Mouse (Mus musculus) frontal cortex, adult 2 months (tissue): ENCODE measurements at regions not wholly inside any gene's neighbourhood (a gene's known extent, or its start where the extent isn't known, plus 50 kb on each side); places are given as distances from the start of the nearest gene placed in this dataset.

ENCODE experiments used
- DNase-seq, 2 experiments: peaks; one replicate each; pipeline ENCODE4 v3.0.0; 2022; ENCODE audit warnings: low spot score in 1 of 2; ENCODE audit errors: extremely low spot score in 1 of 2

GRCm38 (mm10) chr8:26437571-26437970 is 318.2 kb downstream of the Gm45692 start:
- DNase-seq: no peak

GRCm38 (mm10) chr8:26438246-26438862 is 319.0 kb downstream of the Gm45692 start:
- DNase-seq: no peak

DNA sequence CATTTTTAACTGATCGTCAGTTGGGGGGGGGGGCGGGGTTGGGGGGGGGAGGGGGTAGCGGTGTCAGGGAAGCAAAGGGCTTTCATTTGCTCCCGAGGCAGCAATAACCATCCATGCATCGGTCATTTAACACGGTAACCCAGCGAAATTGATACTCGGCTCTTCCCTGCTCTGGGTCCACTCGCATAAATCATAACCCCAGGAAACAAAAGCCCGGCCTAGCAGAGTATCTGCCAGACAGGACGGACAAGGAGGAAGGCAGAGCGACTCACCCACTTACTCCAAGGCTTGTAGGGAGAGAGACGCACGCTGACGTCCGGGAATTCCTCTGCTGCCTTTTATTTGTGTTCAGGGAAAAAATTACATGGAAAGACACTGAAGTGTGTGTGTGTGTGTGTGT is 319.5 kb downstream of the Gm45692 start:
- DNase-seq: no peak

DNA sequence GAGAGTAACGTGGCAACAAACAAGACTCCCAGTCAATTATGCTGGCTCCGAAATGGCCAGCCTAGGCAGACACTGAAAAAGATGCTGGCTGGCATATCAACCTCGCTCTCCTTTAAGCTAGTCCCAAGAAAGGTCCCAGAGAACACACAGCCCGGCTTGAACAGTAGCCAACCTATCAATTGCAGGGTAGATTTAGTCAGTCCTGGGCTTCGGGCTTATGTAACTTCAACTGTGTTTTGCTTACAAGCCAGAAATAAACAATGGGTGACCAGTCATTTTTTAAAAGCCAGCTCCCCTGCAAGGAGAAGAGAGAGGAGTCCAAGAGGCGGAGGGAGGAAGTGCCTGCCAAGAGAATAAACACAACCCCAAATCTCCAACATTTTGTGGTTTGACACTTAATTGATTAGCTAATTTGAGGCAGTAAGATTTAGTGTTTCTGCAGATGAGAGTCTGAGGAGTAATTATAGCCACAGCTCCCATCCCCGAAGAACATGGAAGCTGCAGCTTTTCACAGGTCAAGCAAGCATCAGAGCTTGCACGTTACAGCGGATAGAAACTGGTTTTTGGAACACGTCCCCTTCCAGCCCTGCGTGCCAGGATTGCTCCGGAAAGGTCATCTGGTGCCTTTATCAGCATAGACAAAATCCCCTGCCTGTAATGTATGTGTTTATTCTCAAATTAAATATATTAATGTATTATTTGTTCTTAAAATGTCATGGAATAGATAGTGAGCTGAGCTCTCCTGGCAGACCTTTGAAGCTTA is 322.1 kb downstream of the Gm45692 start:
- peak in 1 of 2 experiments; percentile 15 for DNase-seq

DNA sequence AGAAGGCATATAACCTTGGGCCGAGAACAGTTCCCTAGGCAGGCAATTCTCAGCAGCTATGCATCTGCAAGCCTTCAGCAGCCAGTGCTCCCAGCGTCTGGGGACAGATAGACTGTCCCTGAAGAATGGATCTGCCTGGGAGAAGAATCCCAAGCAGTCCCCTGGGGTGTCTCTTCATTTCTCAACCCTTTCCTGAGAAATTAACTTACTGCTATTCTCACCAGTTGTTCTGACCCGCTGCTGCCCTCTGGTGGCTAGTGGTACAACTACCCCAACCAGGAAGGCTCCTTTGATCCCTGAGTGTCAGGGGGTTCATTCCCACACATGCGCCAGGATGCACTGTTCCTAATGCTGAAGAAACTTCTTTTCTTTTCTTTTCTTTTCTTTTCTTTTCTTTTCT is 323.7 kb downstream of the Gm45692 start:
- DNase-seq: peak; percentile 46 to 88

DNA sequence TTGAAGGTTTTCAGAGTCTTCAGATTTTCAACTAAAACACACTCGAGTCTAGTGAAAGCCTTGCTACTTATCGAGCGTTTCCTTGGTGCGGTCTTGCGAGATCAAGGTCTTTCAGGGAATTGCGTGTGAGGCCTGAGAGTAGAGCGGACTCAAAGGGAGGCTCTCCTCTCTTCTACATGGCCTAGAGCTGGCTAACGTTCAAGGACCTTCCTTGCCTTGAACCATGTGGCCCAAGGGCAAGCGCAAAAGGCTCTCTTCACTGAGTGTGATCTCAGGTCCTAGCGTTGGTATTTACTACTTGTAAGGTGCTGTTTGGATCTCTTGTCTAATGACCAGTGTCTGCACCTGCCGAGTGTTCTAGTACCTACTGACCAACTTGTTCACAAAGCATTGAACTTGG is 324.4 kb downstream of the Gm45692 start:
- no peak for DNase-seq

DNA sequence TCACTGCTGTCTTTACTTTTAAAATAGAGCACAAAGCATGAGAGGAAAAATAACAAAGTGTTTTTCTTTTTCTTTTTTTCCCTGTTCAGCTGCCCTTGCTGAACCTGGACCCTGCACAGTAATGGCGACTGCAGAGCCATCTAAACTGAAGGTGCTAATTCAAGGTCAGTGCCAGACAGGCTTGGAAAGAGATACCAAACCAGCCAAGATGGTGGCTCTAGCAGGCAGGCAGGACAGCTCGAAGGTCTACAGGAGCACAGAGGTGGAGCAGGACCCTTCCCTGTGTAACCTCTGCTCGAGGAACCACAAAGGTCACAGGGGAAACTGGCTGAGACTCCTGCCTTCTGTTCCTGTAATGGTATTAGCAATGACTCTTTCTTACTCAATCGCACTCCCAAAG is 326.7 kb downstream of the Gm45692 start:
- no peak for DNase-seq

DNA sequence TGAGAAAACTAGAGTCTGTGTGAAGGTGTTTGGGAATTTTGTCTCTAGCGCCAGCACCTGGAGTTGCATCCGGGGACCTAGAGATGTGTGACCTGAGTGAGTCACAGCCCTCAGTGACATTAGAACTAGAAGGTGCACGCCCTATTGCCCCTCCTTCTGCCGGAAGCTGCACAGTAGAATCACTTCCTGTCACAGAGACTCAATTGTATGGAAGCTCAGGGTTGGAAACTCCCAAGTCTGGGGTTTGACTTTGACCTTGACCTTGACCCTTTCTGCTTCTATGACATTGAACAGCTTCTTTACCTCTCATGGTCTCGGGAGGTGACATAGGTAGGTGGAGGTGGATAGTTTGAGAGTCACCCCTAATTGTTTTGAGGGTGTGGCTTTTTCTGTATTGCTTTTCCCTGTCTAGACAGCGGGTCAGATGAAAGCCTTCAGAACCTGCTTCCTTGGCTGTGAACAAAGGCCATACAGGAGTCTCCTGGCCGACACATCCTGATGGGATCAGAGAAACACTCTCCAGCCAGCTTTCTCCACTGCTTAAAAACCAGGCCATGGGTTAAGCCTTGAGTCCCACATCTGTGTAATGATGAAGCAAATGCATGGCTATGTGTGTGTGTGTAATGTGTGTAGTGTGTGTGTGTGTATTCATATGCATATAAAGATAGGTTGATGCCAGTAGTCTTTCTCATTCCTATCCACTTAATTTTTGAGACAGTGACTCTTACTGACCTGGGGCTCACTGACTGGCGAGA is 328.7 kb downstream of the Gm45692 start:
- DNase-seq: no peak

DNA sequence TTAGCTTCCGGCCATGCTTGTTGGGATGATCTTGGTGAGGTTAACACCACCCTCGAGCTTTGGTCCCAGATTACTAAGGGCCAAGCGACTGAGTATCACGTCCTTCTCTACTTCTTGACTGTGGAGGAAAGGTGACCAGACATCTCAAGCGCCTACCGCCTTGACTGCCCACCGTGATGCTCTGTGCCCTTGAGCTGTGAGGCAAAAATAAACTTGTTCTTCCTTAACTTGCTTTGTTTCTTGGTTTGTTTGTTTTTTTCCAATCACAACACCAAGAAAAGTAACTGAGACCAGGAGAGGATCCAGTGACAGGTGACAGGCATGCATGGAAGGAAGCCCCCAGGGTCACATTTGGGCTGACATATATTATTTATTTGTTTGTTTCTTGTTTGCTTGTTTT is 330.0 kb downstream of the Gm45692 start:
- no peak for DNase-seq

- DNase-seq: no peak
These were observed 331.2 kb downstream of the Gm45692 start for GRCm38 (mm10) chr8:26450543-26450942.

DNA sequence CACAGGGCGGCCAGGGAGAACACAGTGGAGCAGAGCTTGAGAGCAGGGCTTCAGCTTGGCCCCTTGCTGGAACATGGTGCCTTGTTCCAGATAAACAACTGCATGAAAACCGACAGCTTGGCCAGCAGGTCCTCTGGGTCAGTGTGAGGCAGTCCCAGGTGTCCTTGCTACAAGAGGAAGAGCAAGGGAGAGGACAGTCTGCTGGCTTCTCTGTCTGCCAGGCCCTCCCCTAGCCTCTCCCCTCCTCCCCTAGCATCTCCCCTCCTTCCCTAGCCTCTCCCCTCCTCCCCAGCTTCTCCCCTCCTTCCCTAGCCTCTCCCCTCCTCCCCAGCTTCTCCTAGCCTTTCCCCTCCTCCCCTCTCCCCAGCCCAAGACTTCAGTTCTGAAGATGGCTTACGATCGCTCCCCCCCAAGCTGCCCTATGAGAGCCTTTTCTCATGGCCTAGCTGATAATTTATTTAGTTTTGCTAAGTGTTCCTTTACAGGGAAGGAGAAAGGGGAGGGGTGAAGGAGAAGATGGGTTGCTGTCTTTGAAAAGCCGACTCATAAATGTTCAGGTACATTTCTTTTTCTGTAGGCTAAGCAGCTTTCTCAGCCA is 333.7 kb downstream of the Gm45692 start:
- DNase-seq: no peak

GRCm38 (mm10) chr8:26465346-26465745 is 346.0 kb downstream of the Gm45692 start:
- no peak for DNase-seq

- no peak for DNase-seq
These were observed 349.1 kb downstream of the Gm45692 start for GRCm38 (mm10) chr8:26468441-26468840.

DNA sequence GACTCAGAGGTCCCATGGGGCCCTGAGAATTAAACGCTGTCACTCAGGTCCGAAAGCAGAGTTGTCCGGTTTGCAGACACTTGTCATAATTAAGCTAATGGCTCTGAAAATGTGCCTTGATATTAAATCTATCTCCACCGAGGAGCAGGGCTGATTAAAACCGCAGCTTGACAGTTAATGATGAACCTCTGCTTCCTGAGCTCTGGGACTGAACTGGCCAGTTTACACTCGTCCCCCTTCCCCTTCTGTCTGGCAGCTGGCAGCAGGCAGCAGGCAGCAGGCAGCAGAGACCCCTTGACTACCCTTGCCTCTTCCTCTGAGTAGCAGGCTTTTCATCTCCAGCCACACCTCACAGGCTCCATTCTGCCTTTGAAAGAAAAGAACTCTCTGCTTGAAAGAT is 350.4 kb downstream of the Gm45692 start:
- DNase-seq: no peak

GRCm38 (mm10) chr8:26471811-26472550 is 352.6 kb downstream of the Gm45692 start:
- DNase-seq: no peak

GRCm38 (mm10) chr8:26484749-26485148 is 365.4 kb downstream of the Gm45692 start:
- DNase-seq: no peak

GRCm38 (mm10) chr8:26487866-26488265 is 368.5 kb downstream of the Gm45692 start:
- DNase-seq: no peak

DNA sequence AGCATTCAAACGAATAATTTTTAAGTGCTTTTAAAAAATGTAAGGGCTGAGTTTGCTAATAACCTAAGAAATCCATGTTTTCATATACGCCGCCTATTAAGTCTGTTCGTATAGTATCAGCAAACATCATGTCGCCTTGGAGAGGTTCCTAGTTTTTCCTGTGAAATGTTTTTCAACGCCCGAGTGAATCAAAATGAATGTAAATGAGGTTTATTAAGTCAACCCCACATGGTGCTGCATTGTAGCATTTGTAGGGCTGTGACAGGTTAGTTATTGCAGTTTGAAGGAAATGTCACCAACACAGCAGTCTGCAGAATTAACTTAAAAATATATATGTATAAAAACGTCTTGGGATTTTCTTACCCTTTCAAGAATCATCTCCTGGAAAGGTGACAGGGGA is 369.3 kb downstream of the Gm45692 start:
- DNase-seq: no peak

- no peak for DNase-seq
These were observed 382.0 kb downstream of the Gm45692 start for GRCm38 (mm10) chr8:26501196-26501813.
